Mouse (Mus musculus): Measurements from ENCODE around the gene Jmjd8.
"Not testable (repeated sequence)": the region's sequence is repeated elsewhere in the genome, so short reads cannot be mapped to it uniquely, and the experiment has no call there.

The Jmjd8 gene

DNA sequence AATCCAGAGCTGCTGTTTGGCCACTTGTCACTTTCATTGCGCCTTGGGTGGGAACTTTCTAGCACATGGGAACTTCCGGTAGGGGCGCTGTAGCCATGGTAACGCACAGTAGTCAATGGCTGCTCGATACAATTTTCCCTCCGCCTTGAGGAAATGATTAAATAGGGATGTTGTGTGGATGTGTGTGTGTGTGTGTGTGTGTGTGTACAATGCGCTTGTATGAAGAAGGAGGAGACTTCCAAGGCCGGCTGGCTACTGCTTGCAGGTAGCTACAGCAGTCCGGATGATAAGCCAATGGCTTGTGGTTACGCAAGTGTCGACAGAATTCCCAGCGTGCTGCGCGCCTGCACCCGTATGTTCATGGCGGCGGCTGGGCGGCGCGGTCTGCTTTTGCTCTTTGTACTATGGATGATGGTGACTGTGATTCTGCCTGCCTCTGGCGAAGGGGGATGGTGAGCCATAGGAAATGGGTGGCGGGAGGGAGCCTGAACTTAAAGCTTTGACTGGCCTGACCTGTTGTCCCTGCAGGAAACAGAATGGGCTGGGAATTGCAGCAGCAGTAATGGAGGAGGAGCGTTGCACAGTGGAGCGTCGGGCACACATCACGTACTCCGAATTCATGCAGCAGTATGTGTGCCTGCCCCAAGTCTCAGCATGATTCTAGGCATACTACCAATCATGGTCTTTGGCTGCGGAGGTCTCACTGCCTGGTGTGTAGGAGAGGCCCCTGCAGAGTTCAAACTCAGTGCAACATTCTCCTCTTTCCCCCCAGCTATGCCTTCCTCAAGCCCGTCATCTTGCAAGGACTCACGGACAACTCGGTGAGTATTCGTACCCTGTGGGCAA, at the start of gene Jmjd8:
TSS of gene Jmjd8 (plus strand) at position 156 of the 846 bp plus-strand sequence.
- DNase-seq (ENCODE audit: low spot score in 2 of 2) = peak; percentile 48 to 61

- no peak for DNase-seq (ENCODE audit: low spot score in 2 of 2)
These were observed 47.3 kb upstream of the Jmjd8 start for GRCm38 (mm10) chr17:25781339-25781738.

DNA sequence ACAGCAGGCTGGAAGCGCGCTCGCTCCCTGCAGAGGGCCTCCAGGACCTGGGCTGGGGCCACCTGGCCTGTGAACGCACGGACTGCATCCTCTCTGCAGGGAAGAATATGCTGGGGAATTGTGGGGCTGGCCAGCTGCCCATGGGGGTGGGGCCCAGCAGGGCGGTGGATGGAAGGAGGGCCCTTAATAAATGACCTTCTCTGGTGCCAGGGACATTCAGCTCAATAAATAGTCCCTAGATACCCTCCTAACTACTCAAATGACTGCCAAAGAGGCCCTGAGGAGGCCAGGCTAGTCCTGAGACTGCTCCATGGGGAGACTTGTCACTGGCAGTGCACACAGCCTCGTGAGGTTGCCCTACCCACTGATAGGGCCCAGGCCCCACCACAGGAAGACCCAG, 45.6 kb upstream of the Jmjd8 start:
- no peak for DNase-seq (ENCODE audit: low spot score in 2 of 2)

GRCm38 (mm10) chr17:25783861-25784574, 44.6 kb upstream of the Jmjd8 start:
- no peak for DNase-seq (ENCODE audit: low spot score in 2 of 2)

- DNase-seq (ENCODE audit: low spot score in 2 of 2) = peak; percentile 86 to 91
These were observed 43.4 kb upstream of the Jmjd8 start, which contains the start of gene Haghl for GRCm38 (mm10) chr17:25785281-25785745. Gene Haghl, minus strand, starts transcription at chr17:25785673.

- no peak for DNase-seq (ENCODE audit: low spot score in 2 of 2)
These were observed 42.4 kb upstream of the Jmjd8 start, which contains the start of gene Ccdc78 for GRCm38 (mm10) chr17:25786280-25786679. Gene Ccdc78, plus strand, starts transcription at chr17:25786580.

DNA sequence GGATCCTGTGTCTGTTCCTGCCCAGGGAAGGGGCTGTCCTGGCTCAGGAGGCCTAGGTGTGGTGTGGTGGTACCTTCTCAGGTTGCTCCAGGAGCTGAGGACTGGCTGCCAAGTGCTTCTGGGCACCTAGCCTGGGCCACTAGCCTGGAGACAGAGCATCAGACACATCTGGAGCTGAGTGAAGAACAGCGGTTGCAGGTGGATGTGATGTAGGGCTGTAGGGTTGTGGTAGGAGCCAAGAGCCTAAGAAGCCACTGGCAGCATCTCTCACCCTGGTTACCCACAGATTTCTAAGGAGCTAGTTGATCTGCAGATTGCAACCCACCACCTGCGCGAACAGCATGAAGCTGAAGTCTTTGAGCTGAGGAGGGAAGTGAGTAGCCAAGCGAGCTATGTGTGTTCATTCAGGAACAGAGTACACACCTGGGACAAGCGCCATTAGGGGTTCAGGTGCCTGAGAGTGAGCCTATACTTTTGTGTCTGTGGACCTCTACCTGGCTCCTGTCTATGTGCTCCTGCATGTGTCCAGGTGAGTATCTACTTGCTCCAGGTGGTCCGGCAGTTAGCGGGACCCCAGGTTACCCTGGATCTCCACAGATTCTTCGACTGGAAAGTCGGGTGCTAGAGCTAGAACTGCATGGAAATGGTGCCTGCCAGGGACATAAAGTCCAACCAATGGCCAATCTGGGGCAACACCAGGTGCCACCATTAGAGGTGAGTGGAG, 41.7 kb upstream of the Jmjd8 start:
- no peak for DNase-seq (ENCODE audit: low spot score in 2 of 2)

- DNase-seq (ENCODE audit: low spot score in 2 of 2) = no peak
These were observed 37.3 kb upstream of the Jmjd8 start for GRCm38 (mm10) chr17:25791320-25791842.

DNA sequence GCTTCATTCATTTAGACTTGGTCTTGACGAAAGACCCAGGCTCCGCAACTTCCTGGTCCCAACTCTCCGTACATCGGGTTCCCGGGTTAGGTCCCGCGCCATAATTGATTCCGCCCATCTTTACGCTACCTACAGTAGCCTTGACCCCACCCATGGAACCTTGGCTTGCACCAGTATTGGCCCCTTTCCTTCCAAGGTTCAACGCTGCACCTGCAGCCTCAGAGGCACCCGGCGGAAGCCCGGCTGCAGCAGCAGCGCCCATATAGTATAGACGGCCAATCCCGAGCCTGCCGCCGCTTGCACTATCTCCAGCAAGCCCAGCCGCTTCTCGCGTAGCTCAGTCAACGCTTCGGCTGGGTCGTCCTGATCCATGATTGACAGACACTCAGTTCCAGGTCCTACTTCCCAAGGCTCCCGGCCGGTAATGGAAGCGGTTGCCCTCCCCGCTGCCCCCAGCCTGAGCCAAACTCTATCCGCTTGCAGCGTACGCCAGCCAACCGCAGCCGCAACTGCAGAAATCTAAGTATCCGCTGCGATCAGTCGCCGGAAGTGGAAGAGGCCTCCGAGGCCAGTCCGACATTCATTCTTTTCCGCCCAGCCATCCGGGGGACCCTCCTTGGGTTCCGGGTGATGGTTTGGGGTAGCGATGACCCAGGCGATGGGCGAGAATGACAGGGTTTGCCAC, 36.7 kb upstream of the Jmjd8 start:
- peak; percentile 80 to 86 for DNase-seq (ENCODE audit: low spot score in 2 of 2)

DNA sequence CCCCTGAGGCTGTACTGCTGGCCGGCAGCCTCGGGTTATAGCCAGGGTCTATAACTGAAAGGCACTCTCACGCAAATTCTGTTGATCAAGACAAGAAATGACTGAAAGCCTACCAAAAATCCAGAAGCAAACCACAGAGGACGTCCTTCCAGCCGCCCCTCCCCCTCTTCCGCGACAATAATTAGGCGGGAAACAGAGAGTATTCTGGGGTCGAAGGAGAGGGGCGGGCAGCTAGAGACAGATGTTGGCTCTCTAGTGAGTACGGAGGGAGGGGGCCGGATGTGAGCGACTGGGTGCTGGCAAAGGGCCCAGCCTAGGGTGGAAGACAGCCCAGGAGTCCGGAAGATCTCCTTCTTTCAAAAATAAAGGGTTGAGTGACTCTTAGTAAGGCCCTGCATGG, 36.1 kb upstream of the Jmjd8 start, which contains the start of gene Fam173a:
TSS of gene Fam173a (minus strand) at position 287 of the 400 bp plus-strand sequence.
- DNase-seq (ENCODE audit: low spot score in 2 of 2) = peak; percentile 51 to 64

DNA sequence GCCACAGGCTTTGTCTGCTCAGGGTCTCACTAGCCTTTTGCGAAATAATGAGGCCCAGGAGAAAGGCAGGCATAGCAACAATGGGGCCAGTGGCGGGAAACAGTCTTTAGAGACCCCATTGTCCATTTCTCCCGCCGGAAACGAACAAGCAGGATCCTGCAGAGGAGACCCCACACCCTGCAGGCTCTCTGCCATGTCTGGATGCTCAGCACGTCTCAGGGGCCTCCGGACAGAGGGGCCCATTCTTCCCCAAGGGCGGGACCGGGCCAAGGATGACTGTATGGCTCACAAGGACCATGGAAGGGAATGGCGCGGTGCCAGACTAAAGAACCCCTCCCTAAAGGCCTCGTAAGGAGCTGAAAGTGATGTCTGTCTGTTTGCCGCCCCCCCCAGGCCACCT, 34.5 kb upstream of the Jmjd8 start:
- DNase-seq (ENCODE audit: low spot score in 2 of 2) = no peak

DNA sequence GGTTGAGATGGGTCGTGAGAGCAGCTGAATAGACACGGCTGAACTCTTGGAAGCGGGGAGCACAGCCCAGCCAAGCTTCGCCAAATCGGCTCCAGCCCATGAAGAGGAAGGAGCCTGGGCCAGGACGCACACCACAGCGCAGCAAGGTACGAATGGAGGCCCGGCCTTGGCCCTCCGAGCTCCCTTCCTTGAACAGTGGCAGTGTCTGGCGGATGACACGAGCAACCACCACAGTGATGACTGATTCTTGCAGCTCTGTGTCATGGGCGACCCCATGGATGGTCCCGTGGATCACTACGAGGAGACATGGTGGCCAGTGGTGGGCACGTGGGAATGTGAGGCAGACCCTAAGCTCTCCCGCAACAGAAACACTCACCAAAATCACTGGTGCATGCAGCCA, 33.7 kb upstream of the Jmjd8 start:
- no peak for DNase-seq (ENCODE audit: low spot score in 2 of 2)

DNA sequence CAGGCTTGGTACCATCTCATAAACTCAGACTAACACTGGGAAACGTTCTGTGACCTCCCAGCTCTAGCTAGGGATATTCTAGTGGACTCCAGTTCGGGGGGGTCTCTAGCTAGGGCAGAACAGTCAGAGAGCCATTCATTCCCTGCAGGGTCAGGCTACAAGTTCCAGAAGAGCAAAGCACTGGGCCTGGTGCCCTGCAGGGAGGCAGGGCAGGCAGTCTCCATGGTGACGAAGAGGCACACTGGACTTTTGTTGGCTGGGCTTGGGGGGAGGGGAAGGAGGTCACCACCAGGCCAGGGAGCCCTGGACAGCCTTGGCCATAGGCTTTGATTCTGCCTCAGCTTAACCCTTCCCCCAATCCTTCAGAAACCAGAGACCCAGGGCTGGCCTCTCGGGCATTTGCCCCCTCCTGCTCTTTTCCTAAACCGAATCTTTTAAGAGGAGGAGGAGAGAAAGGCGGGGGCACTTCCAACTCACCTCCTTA, 33.0 kb upstream of the Jmjd8 start, which contains the start of gene AC134908.4:
TSS of gene AC134908.4 (minus strand) at position 51 of the 484 bp plus-strand sequence.
- DNase-seq (ENCODE audit: low spot score in 2 of 2) = no peak

- DNase-seq (ENCODE audit: low spot score in 2 of 2) = no peak
These were observed 32.4 kb upstream of the Jmjd8 start for GRCm38 (mm10) chr17:25796211-25796771.

- DNase-seq (ENCODE audit: low spot score in 2 of 2) = peak; percentile 75 to 83
These were observed 31.7 kb upstream of the Jmjd8 start, which contains the start of gene Metrn for GRCm38 (mm10) chr17:25796951-25797369. Gene Metrn, minus strand, starts transcription at chr17:25797136.

DNA sequence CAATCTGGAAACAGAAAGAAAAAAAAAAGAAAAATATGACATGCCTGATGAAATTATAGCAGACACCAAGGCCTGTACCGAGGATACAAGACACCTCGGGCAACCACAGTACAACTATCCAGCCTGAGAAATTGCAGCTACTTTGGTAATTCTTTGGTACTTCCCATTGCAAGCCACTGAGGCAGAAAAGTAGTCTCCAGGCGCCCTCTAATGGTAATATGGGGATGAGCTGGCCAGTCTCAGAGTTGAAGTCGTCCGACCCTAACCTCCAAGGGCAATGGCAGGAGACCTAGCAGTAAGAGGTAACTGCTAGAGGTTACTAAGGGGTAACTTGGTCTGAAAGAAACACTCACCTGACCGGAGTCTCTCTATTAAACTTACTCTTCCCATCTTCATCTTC, 27.6 kb upstream of the Jmjd8 start:
- peak; percentile 40 to 60 for DNase-seq (ENCODE audit: low spot score in 2 of 2)

DNA sequence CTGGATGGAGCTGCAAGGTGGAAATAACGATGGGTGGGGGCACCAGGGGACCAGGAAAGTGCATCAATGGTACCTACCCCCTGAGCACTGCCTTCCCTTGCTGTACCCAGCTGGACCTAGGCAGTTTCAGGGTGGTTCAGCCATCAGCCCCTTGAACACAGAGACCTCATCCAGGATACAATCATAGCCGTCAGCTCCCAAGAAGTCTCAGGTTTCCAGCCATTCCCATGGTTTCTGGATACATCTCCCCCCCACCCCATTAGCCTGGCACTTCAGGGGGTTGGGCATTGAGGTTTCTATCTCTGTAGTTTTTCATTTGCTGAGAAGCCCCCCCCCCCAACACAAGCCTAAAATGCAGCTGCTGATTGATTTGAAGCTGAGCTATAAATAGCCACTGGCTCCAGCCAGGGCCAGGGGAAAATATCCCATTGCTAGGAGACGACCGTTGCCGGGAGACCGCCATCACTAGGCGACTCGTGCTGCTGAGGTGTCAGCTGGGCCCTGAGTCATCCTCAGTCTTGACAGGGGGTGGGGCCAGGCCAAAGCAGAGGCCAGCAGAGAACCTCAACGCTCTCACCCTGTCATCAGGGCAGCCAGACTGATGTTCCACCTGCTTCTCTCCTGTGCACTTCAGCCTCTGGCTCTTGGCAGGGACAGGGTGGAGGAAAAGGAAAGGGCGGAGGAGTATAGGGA, 25.7 kb upstream of the Jmjd8 start:
- no peak for DNase-seq (ENCODE audit: low spot score in 2 of 2)

DNA sequence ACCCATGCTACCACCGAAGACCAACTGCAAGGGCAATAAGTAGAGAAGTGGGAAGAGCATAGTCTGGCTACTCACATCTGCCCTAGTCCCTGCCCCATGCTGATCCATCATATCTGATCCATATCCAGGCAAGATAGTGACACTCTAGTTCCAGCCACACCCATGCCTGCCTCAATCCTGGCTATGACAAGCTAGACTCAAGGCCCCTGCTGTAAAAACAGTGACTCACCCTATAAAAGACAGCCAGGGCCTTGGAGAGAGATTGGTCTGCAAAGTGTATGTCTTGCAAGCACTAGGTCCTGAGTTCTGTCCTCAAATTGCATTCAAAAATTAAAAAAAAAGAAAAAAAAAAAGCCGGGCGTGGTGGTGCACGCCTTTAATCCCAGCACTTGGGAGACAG, 22.2 kb upstream of the Jmjd8 start:
- DNase-seq (ENCODE audit: low spot score in 2 of 2) = no peak

GRCm38 (mm10) chr17:25807452-25807851, 21.2 kb upstream of the Jmjd8 start:
- DNase-seq (ENCODE audit: low spot score in 2 of 2) = not testable (repeated sequence)

DNA sequence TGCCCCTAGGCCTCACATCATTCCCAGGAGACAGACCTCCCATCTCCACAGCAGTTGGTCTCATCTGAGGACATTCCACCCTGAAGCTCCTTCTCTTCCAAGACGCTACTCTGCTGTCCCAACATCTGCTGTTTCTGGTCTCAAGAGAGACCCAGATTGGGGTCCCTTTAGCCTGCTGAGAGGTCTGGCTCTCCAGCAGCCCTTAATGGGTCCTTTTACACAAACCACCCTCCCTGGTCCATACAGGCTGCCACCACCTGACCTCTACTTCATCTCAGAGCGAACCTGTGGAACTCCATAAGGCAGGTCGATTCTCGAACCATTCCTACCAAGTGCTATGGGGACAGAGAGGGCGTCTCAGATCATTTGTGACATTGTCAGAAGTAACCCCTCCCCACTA, 20.6 kb upstream of the Jmjd8 start:
- no peak for DNase-seq (ENCODE audit: low spot score in 2 of 2)
